Mouse (Mus musculus): ENCODE results near the gene Tent4b. TPM values are rescaled to one million over a fixed set of nuclear protein-coding genes. Genes with fewer than 3 reads are reported as not detected.

Tent4b gene
- polyA plus RNA-seq, 1 experiment from 2014 or later: 4.6 TPM

DNA sequence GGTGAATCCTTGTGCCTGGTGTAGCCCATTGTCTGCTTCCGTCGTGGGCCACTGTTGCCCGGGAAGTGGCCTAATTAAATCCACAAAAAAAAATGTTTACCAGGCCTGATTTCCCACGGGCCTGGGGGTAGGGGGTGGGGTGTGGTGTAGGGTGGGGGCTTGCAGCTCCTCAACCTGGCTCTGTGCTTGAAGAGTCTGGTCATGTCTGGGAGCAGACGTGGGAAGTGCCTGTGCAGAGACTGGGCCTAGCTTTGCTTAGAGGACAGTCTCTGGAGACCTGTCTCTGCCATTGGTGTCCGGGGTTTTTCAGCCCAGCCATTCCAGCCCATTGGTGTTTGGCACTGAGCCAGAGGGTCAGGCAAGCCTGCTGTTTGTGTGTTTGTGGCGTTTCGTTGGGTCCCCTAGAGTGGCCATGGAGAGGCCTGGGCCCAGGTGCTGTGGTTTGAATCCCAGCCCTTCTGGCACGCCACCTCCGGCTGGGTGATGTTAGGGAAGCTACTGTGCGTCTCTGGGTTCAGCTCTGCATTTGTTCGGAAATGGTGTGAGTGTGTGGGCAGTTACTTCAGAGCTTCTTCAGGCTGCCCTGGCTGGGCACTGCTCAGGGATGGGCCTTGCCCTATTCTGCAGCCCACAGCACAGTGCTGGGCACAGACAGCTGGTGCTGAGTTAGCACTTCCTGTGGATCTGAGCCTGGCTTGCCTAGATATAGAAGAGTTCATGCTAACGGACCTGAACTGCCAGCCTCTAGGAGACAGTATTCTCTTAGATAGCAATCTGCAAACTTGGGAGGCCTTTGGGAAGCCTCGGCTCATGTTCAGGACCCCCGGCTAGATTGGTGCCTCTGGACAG, 102.8 kb downstream of the Tent4b start:
- H3K27ac ChIP-seq (ENCODE audit: low read depth): no peak overlapping the region; the same call in 1 of the 2 replicates
- H3K36me3 ChIP-seq (replicated peaks; ENCODE audit: insufficient read depth, low read length): peaks cover 11% of the 10 kb centered on the region
- peak overlapping the region; percentile 31 for H3K9ac ChIP-seq (replicated peaks)
- no peak for DNase-seq
- peak; percentile 31 for ATAC-seq
- peak overlapping the region; percentile 39 for H3K4me3 ChIP-seq (ENCODE audit: low read depth, low read length)
- WGBS (ENCODE audit: insufficient replicate concordance): 57% methylated on average over 15 of the region's 15 CpGs
- H3K4me2 ChIP-seq (ENCODE audit: low read depth, low read length): peak overlapping the region; percentile 56
- no peaks in the 10 kb centered on the region for H3K9me3 ChIP-seq (ENCODE audit: low read length)
- peaks cover 43% of the 10 kb centered on the region for H3K4me1 ChIP-seq (ENCODE audit: insufficient read depth)
- TF ChIP-seq CTCF (IDR thresholded peaks at IDR 0.05; ENCODE audit: low read depth) (no peak), EP300 (IDR thresholded peaks at IDR 0.05; ENCODE audit: low read depth) (no peak; the same call in 1 of the 2 replicates)
- no peaks in the 10 kb centered on the region for H3K27me3 ChIP-seq (ENCODE audit: insufficient read depth, low read length)

DNA sequence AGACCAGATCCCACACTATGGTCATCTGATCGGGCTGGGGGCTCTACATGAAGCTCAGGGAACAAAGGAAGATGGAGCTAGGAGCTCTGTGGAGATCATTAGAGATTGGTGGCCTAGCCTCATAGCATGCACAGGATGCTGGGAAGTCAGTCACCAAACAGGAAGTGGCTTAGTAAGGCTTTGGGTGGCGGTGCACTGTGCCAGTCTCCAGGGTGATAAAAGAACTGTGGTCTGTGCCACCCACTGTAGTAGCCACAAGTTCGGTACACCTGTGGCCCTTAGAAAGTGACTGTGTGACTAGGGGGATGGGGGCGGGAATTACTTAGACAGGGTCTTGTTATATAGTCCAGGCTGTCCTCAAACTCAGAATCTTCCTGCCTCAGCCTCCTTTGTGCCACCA, 106.8 kb downstream of the Tent4b start:
- Histone ChIP-seq H3K4me2 (ENCODE audit: low read depth, low read length) (no peak overlapping the region), H3K9me3 (ENCODE audit: low read length) (no peaks in the 10 kb centered on the region), H3K4me3 (ENCODE audit: low read depth, low read length) (no peak overlapping the region), H3K27ac (ENCODE audit: low read depth) (no peak overlapping the region), H3K9ac (replicated peaks) (no peak overlapping the region), H3K36me3 (replicated peaks; ENCODE audit: insufficient read depth, low read length) (peaks cover 12% of the 10 kb centered on the region), H3K4me1 (ENCODE audit: insufficient read depth) (peaks cover 15% of the 10 kb centered on the region), H3K27me3 (ENCODE audit: insufficient read depth, low read length) (no peaks in the 10 kb centered on the region)
- ATAC-seq: no peak
- WGBS (ENCODE audit: insufficient replicate concordance): 67% methylated on average over 4 of the region's 4 CpGs
- TF ChIP-seq CTCF (IDR thresholded peaks at IDR 0.05; ENCODE audit: low read depth) (no peak), EP300 (IDR thresholded peaks at IDR 0.05; ENCODE audit: low read depth) (no peak)
- no peak for DNase-seq

- Histone ChIP-seq H3K36me3 (replicated peaks; ENCODE audit: insufficient read depth, low read length) (peaks cover 12% of the 10 kb centered on the region), H3K4me3 (ENCODE audit: low read depth, low read length) (no peak overlapping the region), H3K4me1 (ENCODE audit: insufficient read depth) (peaks cover 9% of the 10 kb centered on the region), H3K9me3 (ENCODE audit: low read length) (no peaks in the 10 kb centered on the region), H3K27me3 (ENCODE audit: insufficient read depth, low read length) (no peaks in the 10 kb centered on the region), H3K4me2 (ENCODE audit: low read depth, low read length) (no peak overlapping the region), H3K9ac (replicated peaks) (no peak overlapping the region), H3K27ac (ENCODE audit: low read depth) (no peak overlapping the region)
- TF ChIP-seq EP300 (IDR thresholded peaks at IDR 0.05; ENCODE audit: low read depth) (no peak), CTCF (IDR thresholded peaks at IDR 0.05; ENCODE audit: low read depth) (peak; percentile 69)
- WGBS (ENCODE audit: insufficient replicate concordance): 67% methylated on average over 14 of the region's 14 CpGs
- DNase-seq (peak; percentile 62), ATAC-seq (peak; percentile 26; the same call in 1 of the 2 replicates)
Measured at GRCm38 (mm10) chr8:88306511-88306910, 107.5 kb downstream of the Tent4b start.

- 73% methylated on average over 4 of the region's 4 CpGs for WGBS (ENCODE audit: insufficient replicate concordance)
- Histone ChIP-seq H3K27ac (ENCODE audit: low read depth) (no peak overlapping the region), H3K4me1 (ENCODE audit: insufficient read depth) (peaks cover 6% of the 10 kb centered on the region), H3K9ac (replicated peaks) (no peak overlapping the region), H3K4me3 (ENCODE audit: low read depth, low read length) (no peak overlapping the region), H3K9me3 (ENCODE audit: low read length) (no peaks in the 10 kb centered on the region), H3K27me3 (ENCODE audit: insufficient read depth, low read length) (no peaks in the 10 kb centered on the region), H3K36me3 (replicated peaks; ENCODE audit: insufficient read depth, low read length) (peaks cover 15% of the 10 kb centered on the region), H3K4me2 (ENCODE audit: low read depth, low read length) (no peak overlapping the region)
- no peak for ATAC-seq
- no peak for DNase-seq
- TF ChIP-seq EP300 (IDR thresholded peaks at IDR 0.05; ENCODE audit: low read depth) (no peak), CTCF (IDR thresholded peaks at IDR 0.05; ENCODE audit: low read depth) (no peak)
Measured at GRCm38 (mm10) chr8:88307736-88308135, 108.7 kb downstream of the Tent4b start.

Other genes starting within 250 kb of the Tent4b start
- gene Zfp423, start 239.6 kb upstream of the Tent4b start, polyA plus RNA-seq (2015; fragmentation: Nextera tagmentation; extraction: Ambion mirVana): 0.31 and 0.36 TPM in 2 replicates
- gene Cnep1r1, start 80.4 kb upstream of the Tent4b start, polyA plus RNA-seq (2015; fragmentation: Nextera tagmentation; extraction: Ambion mirVana): 17.4 and 19.1 TPM in 2 replicates
- 13.2 and 14.1 TPM in 2 replicates for gene Heatr3, start 61.4 kb upstream of the Tent4b start, polyA plus RNA-seq (2015; fragmentation: Nextera tagmentation; extraction: Ambion mirVana)
- gene Adcy7, start 73.2 kb downstream of the Tent4b start, polyA plus RNA-seq (2015; fragmentation: Nextera tagmentation; extraction: Ambion mirVana): 8.1 and 8.4 TPM in 2 replicates
- gene Brd7, start 163.0 kb downstream of the Tent4b start, polyA plus RNA-seq (2015; fragmentation: Nextera tagmentation; extraction: Ambion mirVana): 25.3 and 29.1 TPM in 2 replicates

All from liver, postnatal 0 days (tissue).